Mouse (Mus musculus): ENCODE measurements around the gene Eapp. TPM values are rescaled to one million over a fixed set of nuclear protein-coding genes. Genes with fewer than 3 reads are reported as not detected.

Eapp gene
- polyA plus RNA-seq, 1 experiment from 2014 or later: 57.5 TPM

DNA sequence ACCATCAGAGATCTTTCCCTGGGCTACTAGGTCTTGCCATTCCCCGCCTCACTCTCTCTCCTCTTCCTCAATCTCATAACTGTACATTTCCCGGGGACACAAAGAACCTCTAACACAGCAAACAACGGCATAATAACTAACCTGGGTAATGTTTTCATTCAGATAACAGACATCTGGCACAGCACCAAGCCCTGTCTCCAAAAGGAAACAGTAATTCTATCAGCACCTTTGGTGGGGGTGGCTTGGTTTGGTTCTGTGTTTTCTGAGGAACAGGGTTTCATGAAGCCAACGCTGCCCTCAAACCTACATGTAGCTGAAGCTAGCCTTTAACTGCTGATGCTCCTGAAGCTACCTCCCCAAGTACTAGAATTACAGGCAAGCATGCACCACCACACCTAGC, 41.6 kb downstream of the Eapp start:
- no peak overlapping the region for H3K27ac ChIP-seq
- 40% methylated on average over 4 of the region's 4 CpGs for WGBS
- H3K4me1 ChIP-seq: peaks cover 17% of the 10 kb centered on the region
- H3K27me3 ChIP-seq: no peaks in the 10 kb centered on the region
- no peak overlapping the region for H3K4me3 ChIP-seq
- peak overlapping the region; percentile 67; the same call in 1 of the 2 replicates for H3K4me2 ChIP-seq
- ATAC-seq (ENCODE audit: borderline replicate concordance, extremely low read depth, low FRiP score, low TSS enrichment): no peak
- peaks cover 8% of the 10 kb centered on the region; the same call in 1 of the 2 replicates for H3K36me3 ChIP-seq
- no peak overlapping the region for H3K9ac ChIP-seq
- H3K9me3 ChIP-seq: no peaks in the 10 kb centered on the region

DNA sequence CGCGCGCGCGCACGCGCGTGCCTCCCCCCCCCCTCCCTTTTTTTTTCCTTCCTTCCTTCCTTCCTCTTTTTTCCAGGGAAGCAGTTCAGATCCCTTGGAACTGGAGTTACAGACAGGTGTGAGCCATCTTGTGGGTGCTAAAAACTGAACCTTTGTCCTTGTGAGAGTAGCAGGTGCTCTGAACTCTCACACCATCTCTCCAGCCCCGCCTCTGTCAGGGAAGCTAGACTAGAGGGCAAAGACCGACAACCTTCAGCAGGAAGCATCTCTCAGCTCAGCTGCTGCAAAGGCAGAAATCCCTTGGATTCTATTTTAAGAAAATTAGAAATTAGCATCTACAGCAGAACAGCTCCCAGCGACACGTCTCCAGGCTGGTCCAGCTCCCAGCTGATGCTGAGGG, 43.4 kb downstream of the Eapp start:
- Histone ChIP-seq H3K4me1 (peaks cover 17% of the 10 kb centered on the region), H3K4me2 (peak overlapping the region; percentile 28), H3K9ac (no peak overlapping the region), H3K27me3 (no peaks in the 10 kb centered on the region), H3K36me3 (peaks cover 14% of the 10 kb centered on the region; the same call in 1 of the 2 replicates), H3K27ac (no peak overlapping the region), H3K9me3 (no peaks in the 10 kb centered on the region), H3K4me3 (no peak overlapping the region)
- 66% methylated on average over 12 of the region's 12 CpGs for WGBS
- ATAC-seq (ENCODE audit: borderline replicate concordance, extremely low read depth, low FRiP score, low TSS enrichment): no peak

DNA sequence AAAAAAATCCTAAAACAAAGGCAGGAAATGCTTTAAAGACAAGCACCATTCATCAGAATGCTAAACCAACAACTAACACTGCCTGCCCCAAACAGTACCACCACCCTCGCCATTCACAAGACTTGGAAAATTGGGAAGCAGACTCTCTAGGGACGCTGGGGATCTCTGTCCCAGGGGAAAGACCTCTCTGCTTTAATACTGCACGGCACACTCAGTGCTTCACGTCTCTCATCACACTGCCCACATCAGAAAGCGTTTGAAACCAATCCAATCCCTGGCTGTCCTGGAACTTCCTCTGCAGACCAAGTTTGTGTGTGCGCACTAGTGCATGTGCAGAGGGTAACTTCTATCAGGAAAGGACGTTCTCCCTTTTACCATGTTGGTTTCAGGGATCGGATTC, 43.9 kb downstream of the Eapp start:
- Histone ChIP-seq H3K27ac (peak overlapping the region; percentile 37; the same call in 1 of the 2 replicates), H3K9me3 (no peaks in the 10 kb centered on the region), H3K36me3 (peaks cover 18% of the 10 kb centered on the region; the same call in 1 of the 2 replicates), H3K27me3 (no peaks in the 10 kb centered on the region), H3K4me1 (peaks cover 17% of the 10 kb centered on the region), H3K4me2 (peak overlapping the region; percentile 28), H3K9ac (no peak overlapping the region), H3K4me3 (no peak overlapping the region)
- 48% methylated on average over 8 of the region's 8 CpGs for WGBS
- ATAC-seq (ENCODE audit: borderline replicate concordance, extremely low read depth, low FRiP score, low TSS enrichment): no peak

DNA sequence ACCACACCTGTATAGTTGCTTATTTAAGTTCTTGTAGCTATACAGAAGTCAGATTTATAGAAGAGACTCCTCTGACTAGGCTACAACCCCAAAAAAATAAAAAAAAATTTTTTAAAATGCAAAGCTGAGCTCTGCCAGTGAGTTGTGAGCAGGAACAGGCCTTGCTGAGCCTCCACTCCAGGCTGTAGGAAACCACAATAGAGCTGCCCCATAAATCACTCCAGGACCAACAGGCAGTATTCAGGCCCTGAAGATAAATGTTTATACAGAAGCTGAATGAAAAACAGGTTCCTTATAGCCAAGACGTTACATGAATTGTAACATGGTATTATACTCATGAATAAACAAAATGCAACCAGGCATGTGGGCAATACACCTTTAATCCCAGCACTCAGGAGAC, 44.5 kb downstream of the Eapp start:
- ATAC-seq (ENCODE audit: borderline replicate concordance, extremely low read depth, low FRiP score, low TSS enrichment): no peak
- 45% methylated on average over 1 of the region's 1 CpGs for WGBS
- Histone ChIP-seq H3K4me2 (no peak overlapping the region), H3K27ac (no peak overlapping the region), H3K4me1 (peaks cover 17% of the 10 kb centered on the region), H3K27me3 (no peaks in the 10 kb centered on the region), H3K9ac (no peak overlapping the region), H3K4me3 (no peak overlapping the region), H3K36me3 (peaks cover 24% of the 10 kb centered on the region; the same call in 1 of the 2 replicates), H3K9me3 (no peaks in the 10 kb centered on the region)

DNA sequence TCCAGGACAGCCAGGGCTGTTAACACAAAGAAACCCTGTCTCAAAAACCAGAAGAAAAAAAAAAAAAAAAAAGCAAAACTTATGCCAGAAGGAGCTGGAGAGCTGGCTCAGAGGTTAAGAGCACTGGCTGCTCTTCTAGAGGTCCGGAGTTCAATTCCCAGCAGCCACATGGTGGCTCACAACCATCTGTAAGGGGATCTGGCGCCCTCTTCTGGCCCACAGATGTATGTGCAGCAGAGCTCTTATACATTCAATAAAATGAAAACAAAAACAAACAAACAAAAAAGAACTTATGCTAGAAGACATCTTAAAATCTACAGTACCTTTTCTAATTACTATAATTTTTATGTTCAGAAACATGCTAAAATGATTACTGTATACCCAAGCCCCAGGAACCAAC, 50.8 kb downstream of the Eapp start:
- ATAC-seq (ENCODE audit: borderline replicate concordance, extremely low read depth, low FRiP score, low TSS enrichment): no peak
- WGBS: 80% methylated on average over 2 of the region's 2 CpGs
- H3K27ac ChIP-seq: no peak overlapping the region

DNA sequence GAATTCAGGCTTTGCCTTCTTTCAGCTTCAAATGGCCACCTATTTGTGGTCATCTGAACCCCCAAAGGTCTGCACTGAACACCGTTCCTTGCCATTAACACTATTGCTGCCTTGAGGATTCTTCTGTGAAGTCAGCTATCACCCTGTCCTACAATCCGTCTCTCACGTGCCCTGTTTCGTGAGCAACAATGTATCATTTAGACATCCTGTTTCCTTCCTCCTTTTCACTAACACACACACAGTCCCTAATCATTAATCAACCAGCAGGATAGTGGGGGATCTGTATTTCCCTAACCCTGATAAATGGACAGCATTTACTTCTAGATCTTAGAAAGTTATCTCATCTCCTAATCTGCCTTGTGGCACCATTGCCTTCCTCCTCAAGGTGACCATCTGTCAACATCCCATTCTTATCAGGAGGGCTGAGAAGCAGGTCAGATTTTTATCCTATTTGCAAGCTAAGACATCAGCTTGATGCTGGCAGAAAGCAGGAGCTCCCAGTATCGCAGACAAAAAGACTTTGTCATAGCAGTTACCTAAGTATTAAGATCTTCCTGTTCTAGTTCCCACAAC, 52.3 kb downstream of the Eapp start:
- Histone ChIP-seq H3K36me3 (peaks cover 14% of the 10 kb centered on the region; the same call in 1 of the 2 replicates), H3K27ac (no peak overlapping the region), H3K4me2 (no peak overlapping the region), H3K9ac (no peak overlapping the region), H3K9me3 (no peaks in the 10 kb centered on the region), H3K4me3 (no peak overlapping the region), H3K4me1 (no peaks in the 10 kb centered on the region), H3K27me3 (no peaks in the 10 kb centered on the region)
- no peak for ATAC-seq (ENCODE audit: borderline replicate concordance, extremely low read depth, low FRiP score, low TSS enrichment)
- 32% methylated on average over 5 of the region's 5 CpGs for WGBS

More for the DNA sequence above, 50.8 kb downstream of the Eapp start:
- H3K4me3 ChIP-seq: no peak overlapping the region
- H3K4me1 ChIP-seq: no peaks in the 10 kb centered on the region
- H3K36me3 ChIP-seq: peaks cover 17% of the 10 kb centered on the region; the same call in 1 of the 2 replicates
- H3K9me3 ChIP-seq: no peaks in the 10 kb centered on the region
- no peaks in the 10 kb centered on the region for H3K27me3 ChIP-seq
- no peak overlapping the region for H3K4me2 ChIP-seq
- no peak overlapping the region for H3K9ac ChIP-seq

DNA sequence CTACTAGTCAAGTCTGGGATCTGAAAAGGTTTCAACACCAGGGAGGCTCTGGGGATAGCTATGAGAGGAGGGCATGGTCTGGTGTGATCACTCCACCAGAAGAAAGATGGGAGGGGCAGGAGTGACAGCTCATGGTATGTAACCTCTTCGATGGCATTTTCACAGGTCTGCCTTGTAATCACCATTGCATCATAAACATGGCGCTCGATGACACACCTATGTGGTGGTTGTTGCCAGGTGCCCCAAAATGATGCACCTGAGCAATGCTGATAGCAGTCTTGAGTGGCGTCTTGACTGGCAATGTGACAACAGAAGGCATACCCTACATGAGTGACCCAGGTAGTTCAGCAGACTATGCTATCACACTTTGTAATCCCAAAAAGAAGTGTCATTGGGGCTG, 54.3 kb downstream of the Eapp start:
- Histone ChIP-seq H3K27me3 (no peaks in the 10 kb centered on the region), H3K9me3 (no peaks in the 10 kb centered on the region), H3K36me3 (peaks cover 3% of the 10 kb centered on the region; the same call in 1 of the 2 replicates), H3K4me3 (no peak overlapping the region), H3K4me1 (no peaks in the 10 kb centered on the region), H3K27ac (no peak overlapping the region), H3K9ac (no peak overlapping the region), H3K4me2 (no peak overlapping the region)
- ATAC-seq (ENCODE audit: borderline replicate concordance, extremely low read depth, low FRiP score, low TSS enrichment): no peak
- 93% methylated on average over 4 of the region's 4 CpGs for WGBS

DNA sequence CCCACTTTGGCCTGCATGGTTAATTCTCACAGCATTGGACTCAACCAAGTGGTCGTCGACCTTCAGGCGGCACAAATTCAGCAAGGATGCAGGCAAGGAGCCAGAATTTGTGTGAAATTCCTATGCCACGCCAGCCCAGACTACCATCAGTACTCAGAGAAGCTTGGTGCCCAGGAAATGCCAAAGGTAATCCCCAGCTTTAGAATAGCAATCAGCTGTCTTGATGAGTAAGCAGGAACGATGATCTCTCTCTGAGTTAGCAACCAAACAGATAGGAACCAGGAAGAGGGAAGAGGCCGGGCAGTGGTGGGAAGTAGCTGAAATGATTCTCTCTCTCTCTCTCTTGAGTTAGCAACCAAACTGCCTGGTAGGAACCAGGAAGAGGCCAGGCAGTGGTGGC, 55.4 kb downstream of the Eapp start:
- Histone ChIP-seq H3K27me3 (no peaks in the 10 kb centered on the region), H3K4me2 (no peak overlapping the region), H3K4me3 (no peak overlapping the region), H3K9me3 (no peaks in the 10 kb centered on the region), H3K4me1 (no peaks in the 10 kb centered on the region), H3K27ac (no peak overlapping the region), H3K36me3 (no peaks in the 10 kb centered on the region), H3K9ac (no peak overlapping the region)
- no peak for ATAC-seq (ENCODE audit: borderline replicate concordance, extremely low read depth, low FRiP score, low TSS enrichment)
- WGBS: 76% methylated on average over 6 of the region's 6 CpGs

DNA sequence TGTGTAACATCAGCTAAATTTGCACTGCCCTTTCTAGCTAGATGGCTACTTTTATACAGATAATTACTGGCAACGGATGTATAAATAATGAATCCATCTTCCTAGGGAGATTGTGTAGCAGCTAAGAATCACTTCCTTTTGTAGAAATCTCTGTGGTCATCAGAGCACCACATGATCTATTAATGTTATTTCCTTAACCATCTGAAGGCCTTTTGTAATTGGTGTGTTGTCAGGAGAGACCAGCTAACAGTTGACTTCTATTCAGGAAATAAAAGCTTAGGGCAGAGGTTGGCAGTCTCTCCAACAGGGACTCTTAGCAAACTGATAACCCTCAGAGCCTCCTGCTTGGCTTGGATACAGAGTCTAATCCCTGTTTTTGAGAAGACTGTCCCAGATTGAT, 58.7 kb downstream of the Eapp start:
- ATAC-seq (ENCODE audit: borderline replicate concordance, extremely low read depth, low FRiP score, low TSS enrichment): no peak
- Histone ChIP-seq H3K27ac (no peak overlapping the region), H3K27me3 (no peaks in the 10 kb centered on the region), H3K4me3 (no peak overlapping the region), H3K36me3 (no peaks in the 10 kb centered on the region), H3K9ac (no peak overlapping the region), H3K4me2 (no peak overlapping the region), H3K4me1 (no peaks in the 10 kb centered on the region), H3K9me3 (no peaks in the 10 kb centered on the region)
- WGBS: 56% methylated on average over 1 of the region's 1 CpGs

DNA sequence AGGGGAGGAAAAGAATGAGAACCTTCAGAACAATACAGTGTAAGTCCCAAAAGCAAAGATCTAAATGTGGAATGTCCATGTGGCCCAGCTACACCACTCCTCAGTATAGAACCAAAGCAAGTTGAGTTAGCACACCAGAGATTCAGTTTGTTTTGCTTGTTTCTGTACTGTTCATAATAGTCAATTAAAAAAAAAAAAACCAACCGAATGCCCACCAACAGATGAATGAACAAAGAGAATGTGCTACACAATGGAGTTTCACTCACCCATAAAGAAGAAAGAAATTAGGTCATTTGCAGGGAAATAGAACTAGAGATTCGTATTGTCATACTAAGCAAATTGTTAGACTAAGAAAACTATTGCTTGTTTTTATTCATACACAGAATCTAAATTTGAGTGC, 63.6 kb downstream of the Eapp start:
- Histone ChIP-seq H3K9me3 (no peaks in the 10 kb centered on the region), H3K36me3 (no peaks in the 10 kb centered on the region), H3K4me3 (no peak overlapping the region), H3K27me3 (no peaks in the 10 kb centered on the region), H3K27ac (no peak overlapping the region), H3K4me1 (no peaks in the 10 kb centered on the region), H3K4me2 (no peak overlapping the region), H3K9ac (no peak overlapping the region)
- WGBS: 76% methylated on average over 2 of the region's 2 CpGs
- ATAC-seq (ENCODE audit: borderline replicate concordance, extremely low read depth, low FRiP score, low TSS enrichment): no peak

DNA sequence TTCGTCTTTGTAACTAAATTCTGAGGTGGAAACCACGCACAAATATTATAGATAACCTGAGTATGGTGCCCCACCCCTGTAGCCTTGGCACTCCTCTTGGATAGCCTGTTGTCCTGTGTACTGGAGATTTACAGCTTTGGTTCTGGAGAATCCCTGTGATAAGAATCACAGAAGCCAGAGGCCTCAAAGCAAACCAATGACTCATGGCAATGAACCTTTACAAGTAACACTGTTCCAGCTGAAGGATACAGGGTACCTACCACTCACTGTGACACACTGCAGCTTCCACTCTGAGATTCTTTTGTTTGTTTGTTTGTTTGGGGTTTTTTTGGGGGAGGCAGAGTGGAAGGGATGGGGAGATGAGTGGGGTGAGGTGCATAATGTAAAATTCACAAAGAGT, 73.8 kb downstream of the Eapp start:
- H3K27me3 ChIP-seq: no peaks in the 10 kb centered on the region
- H3K9me3 ChIP-seq: no peaks in the 10 kb centered on the region
- no peak overlapping the region for H3K4me3 ChIP-seq
- no peaks in the 10 kb centered on the region for H3K36me3 ChIP-seq
- no peaks in the 10 kb centered on the region for H3K4me1 ChIP-seq
- ATAC-seq (ENCODE audit: borderline replicate concordance, extremely low read depth, low FRiP score, low TSS enrichment): no peak
- H3K9ac ChIP-seq: no peak overlapping the region
- no peak overlapping the region for H3K27ac ChIP-seq
- 91% methylated on average over 2 of the region's 2 CpGs for WGBS
- H3K4me2 ChIP-seq: no peak overlapping the region
